Mouse (Mus musculus): ENCODE measurements around the gene Olfr805.

- TF ChIP-seq GATA1 (IDR thresholded peaks at IDR 0.05; ENCODE audit: borderline replicate concordance, low read length), result no peak
- TF ChIP-seq CTCF (IDR thresholded peaks at IDR 0.05; ENCODE audit: low read depth, low read length), result no peak
- TF ChIP-seq TAL1 (conservative IDR thresholded peaks at IDR 0.05; ENCODE audit: low read depth, low read length), result no peak
These were observed 55.4 kb downstream of the Olfr805 start, which contains the start of gene Olfr801 for GRCm38 (mm10) chr10:129673765-129674164.
